Mouse (Mus musculus) myocyte (in vitro differentiated cells): ENCODE measurements around the gene Zfp326.

Source experiments
- CEBPB ChIP-seq: IDR thresholded peaks from 2 replicates; pipeline ENCODE4 v1.6.1; 2011; ENCODE audit warnings: mild to moderate bottlenecking, moderate library complexity; ENCODE audit not compliant: poor library complexity, insufficient read depth, severe bottlenecking
- E2F4 ChIP-seq: IDR thresholded peaks from one replicate; pipeline ENCODE4 v1.6.1; 2011; ENCODE audit warnings: mild to moderate bottlenecking, control low read depth, moderate library complexity; ENCODE audit not compliant: insufficient read depth
- MAX ChIP-seq: IDR thresholded peaks from one replicate; pipeline ENCODE4 v1.6.1; 2011; ENCODE audit warnings: low read depth, mild to moderate bottlenecking, control low read depth
- POLR2A ChIP-seq: IDR thresholded peaks from one replicate; pipeline ENCODE4 v1.6.1; 2011; ENCODE audit warnings: low read depth, mild to moderate bottlenecking, control low read depth, moderate library complexity; ENCODE audit not compliant: insufficient read length
- POLR2AphosphoS2 ChIP-seq: IDR thresholded peaks from one replicate; pipeline ENCODE4 v1.6.1; 2011; ENCODE audit warnings: low read depth, control low read depth; ENCODE audit not compliant: insufficient read length
- TCF12 ChIP-seq: IDR thresholded peaks from one replicate; pipeline ENCODE4 v1.6.1; 2011; ENCODE audit warnings: mild to moderate bottlenecking, control low read depth; ENCODE audit not compliant: poor library complexity, insufficient read depth, severe bottlenecking
- TCF3 ChIP-seq: IDR thresholded peaks from one replicate; pipeline ENCODE4 v1.6.1; 2011; ENCODE audit warnings: low read depth, control low read depth; ENCODE audit not compliant: insufficient read length

DNA sequence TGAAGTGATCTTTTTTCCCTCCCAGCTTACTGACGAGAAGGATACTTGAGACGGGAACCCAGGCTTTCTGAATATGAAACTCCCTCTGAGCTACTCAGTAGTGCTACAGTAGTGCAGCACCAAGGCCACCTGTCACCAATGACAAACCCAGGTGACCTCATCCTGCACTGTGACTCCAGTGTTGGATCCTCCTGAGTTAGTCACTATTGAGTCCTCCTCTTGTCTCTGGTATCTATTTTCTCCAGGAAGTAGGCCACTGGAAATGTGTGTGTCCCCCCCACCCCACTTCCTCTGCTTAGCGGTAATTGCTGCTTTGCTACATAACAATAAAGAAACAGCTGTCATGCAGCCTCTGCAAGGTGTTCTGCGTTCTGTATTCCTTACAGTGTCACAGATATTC is 27.1 kb upstream of the Zfp326 start:
- no peak for TF ChIP-seq POLR2A
- TF ChIP-seq MAX = no peak
- TF ChIP-seq POLR2AphosphoS2 = no peak
- no peak for TF ChIP-seq E2F4
- TF ChIP-seq TCF12 = no peak
- no peak for TF ChIP-seq CEBPB
- TF ChIP-seq TCF3 = no peak
